Mouse (Mus musculus) A20 (cell line): ENCODE data around the gene Hunk.

Experiments used
- DNase-seq: peaks from one replicate; pipeline ENCODE4 v3.0.0-alpha.2; 2011; ENCODE audit warnings: low read depth, low spot score

Hunk gene

DNA sequence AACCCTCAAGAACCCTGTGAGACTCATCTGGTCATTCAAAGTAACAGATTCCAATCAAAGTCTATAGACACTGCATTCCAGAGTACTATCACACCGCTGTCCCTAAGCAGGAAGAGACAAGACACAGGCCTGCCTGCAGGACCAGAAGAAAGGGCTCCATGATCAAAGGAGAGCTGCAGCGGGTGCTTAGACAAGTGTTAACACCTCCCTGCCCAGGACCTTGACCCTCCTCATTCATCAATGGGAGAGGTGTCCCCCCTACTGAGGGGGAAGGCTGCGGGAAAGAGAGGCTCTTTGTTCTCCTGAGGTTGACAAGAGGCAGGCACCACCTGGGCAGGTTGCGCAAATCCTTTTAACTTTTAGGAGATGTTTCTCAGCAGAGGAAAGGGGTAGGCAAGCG, 51.5 kb downstream of the Hunk start:
- DNase-seq: no peak

GRCm38 (mm10) chr16:90439493-90439892, 53.7 kb downstream of the Hunk start:
- peak; percentile 3 for DNase-seq

DNA sequence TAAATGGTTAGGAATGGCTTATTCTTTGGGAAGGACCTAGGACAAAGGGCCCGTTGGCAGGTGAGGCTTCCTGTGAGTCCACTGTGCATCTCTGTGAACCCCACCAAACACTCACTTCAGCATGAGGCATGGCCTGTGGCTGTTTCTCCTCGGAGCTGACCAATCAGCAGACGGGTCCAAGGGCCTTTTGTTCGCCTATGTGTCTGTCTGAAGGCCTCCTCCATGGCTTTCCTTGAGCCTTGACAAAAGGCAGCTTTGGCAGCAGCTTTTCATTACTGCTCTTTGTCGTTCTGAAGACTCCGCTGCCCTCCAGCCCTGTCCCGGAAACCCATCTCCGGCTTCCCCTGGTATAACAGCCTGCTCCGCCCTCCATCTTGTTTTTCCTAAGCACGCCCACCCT, 54.8 kb downstream of the Hunk start:
- no peak for DNase-seq

GRCm38 (mm10) chr16:90442991-90443390, 57.2 kb downstream of the Hunk start:
- no peak for DNase-seq

GRCm38 (mm10) chr16:90453197-90453596, 67.4 kb downstream of the Hunk start:
- DNase-seq: no peak

- DNase-seq: no peak
These were observed 70.8 kb downstream of the Hunk start for GRCm38 (mm10) chr16:90456495-90457125.

DNA sequence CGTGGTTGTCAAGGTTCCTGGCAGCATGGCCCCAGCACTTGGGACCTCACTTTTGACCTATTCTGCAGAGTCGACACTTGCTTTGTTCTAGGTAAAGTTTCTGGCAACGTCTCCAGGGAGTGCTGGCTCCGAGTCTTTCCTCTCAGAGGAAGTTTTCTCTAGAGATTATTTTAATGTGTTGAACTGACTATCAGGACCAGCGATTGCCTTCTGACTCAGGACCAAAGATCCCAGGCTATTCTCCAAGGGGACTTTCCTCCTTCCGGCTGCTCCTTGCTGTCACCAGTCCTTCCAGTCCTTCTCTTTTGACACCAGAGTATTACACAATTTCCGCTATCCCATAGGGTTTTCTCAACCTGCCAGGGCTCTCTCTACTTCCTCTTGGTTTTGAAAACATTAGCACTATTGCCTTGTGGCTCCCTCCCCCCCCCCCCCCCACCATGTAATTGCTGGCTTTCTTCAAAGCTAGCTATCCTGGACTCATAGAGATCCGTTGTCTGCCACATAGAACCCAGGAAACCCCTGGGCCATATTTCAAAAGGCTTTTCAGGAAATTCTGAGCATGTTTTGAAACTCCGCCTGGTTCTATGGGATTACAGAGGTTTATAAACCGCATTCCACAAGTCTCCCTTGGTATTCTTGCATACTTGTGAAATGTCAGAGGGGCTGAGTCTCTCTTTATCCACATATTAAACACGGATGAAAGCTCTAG, 73.2 kb downstream of the Hunk start:
- DNase-seq: no peak

GRCm38 (mm10) chr16:90461304-90461905, 75.6 kb downstream of the Hunk start:
- no peak for DNase-seq

GRCm38 (mm10) chr16:90462728-90463275, 77.0 kb downstream of the Hunk start:
- DNase-seq: no peak

GRCm38 (mm10) chr16:90465154-90465553, 79.3 kb downstream of the Hunk start:
- DNase-seq: no peak

DNA sequence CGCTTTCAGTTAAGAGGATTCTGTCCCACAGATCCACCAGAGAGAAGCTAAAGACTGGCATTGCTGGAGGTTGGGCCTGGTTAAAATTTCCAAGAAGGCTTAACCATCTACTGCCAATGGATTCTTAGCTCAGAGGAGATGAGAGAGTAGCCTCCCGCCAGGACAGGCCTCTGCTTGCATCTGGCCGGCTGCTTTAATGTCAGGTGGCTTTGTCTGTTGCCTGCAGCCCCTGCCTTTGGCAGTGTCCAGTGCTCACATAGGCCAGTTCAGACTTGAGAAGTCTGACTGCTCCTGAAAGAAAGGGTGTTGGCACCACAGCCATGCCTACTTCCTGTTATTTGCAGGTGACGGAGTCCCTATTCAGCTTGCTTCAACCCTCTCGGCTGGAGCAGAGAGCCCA, 82.5 kb downstream of the Hunk start:
- no peak for DNase-seq

DNA sequence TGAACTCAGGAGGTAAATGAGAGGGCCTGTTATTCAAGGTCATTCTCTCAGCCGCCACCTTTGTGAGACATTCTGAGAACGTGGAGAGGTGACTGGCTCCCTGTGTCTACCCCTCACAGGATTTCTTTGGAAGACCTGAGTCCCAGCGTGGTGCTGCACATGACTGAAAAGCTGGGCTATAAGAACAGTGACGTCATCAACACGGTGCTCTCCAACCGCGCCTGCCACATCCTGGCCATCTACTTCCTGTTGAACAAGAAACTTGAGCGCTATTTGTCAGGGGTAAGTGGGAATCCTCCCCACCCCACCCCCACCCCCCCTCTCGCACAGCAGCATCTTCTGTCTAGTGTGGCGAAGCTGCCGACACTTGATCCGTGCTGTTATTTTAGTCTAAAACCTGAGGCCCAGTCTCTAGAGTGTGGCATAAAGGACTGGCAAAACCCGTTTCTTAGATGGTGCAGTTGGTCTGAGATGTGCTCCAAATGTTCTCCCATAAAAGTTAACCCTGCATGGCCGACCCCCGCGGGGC, 90.0 kb downstream of the Hunk start:
- no peak for DNase-seq

GRCm38 (mm10) chr16:90481612-90482011, 95.8 kb downstream of the Hunk start:
- DNase-seq: no peak

DNA sequence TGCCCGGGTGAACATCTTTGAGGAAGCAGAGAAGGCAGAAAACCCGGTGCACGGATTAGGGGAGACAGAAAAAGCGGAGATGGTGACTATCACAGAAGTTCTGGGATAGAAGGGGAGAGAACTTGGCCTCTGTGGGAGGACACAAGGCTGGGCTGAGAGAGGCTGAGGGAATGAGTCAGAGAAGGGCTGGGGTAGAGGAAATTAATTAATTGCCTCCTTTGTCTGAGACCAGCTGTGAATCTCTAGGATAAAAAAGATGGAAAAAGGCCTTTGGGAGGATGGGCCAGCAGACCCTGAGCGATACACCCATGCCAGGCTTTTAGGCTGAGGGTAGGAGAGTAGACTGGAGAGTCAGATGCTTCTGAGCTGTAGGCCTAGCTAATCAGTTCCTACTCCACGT, 97.5 kb downstream of the Hunk start:
- no peak for DNase-seq

- no peak for DNase-seq
These were observed 99.3 kb downstream of the Hunk start for GRCm38 (mm10) chr16:90485125-90485524.

DNA sequence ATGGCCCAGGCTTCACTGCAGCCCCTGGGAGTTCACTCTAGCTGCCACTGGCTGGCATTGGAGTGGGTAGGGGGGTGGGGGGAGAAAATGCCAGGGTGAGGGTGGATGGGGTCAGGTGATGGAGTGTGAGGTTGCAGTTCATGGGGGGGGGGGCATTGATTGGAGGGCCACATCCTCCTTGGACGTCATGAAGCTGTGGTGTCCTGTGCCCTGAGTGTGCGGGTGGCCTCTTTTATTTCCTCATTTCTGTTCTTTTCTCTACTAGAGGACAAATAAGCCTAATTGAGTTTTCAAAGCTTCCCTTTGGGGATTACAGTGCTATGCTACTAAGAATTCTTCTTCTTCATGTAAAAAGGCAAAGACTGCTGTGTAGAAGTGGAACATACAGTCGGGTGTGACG, 99.8 kb downstream of the Hunk start:
- DNase-seq: no peak

- DNase-seq: no peak
These were observed 104.3 kb downstream of the Hunk start for GRCm38 (mm10) chr16:90490066-90490465.

DNA sequence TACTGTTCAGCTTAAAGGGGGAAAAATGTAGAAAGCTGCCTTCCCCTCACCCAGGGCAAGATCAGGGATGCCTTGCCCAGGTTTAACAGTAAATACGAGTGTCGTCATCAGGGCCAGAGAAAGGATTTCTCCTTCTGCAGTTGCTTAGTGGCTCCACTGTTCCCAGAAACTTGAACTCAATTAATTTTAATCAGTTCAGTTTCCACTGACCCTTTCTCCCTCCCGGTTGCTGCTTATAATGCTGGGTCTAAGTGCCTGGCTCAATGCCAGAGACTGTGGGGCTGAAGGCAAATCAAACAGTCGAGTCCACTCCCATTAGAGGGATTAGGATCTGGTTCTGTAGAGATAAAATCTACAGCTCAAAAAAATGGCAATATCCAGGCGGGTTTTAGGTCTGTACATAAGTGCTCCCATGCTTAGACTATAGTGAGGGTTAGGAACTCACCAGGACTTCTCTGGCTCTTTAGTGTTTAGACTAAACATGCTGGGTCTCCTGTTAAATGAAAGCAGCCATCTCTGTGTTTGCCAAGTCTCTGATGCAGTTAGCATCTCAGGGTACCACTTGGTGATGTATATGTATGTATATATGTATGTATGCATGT, 106.2 kb downstream of the Hunk start:
- no peak for DNase-seq

- no peak for DNase-seq
These were observed 111.1 kb downstream of the Hunk start for GRCm38 (mm10) chr16:90496930-90497329.

- DNase-seq: no peak
These were observed 112.1 kb downstream of the Hunk start for GRCm38 (mm10) chr16:90497749-90498464.

DNA sequence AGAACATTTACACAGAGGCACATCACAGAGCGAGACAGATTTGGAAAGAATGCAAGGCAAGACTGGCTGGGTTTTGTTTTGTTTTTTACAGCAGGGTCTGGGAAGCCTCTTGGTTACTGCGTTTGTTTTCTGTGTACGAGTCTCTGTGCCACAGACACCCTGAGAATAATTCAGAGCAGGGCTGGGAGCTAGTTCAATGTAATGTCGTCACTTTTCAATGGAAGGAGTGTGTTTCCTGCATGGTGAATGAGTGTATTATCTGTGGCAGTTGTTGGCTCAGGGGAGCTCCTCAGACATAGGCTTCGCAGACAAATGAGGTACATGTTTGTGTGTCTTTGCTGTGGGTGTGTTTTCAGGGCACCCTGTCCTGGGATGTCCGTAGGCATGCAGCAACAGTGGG, 115.0 kb downstream of the Hunk start:
- DNase-seq: no peak
